Mouse (Mus musculus) stomach, embryonic 15.5 days (tissue): ENCODE data around the gene Odaph. TPM values are rescaled to one million over a fixed set of nuclear protein-coding genes. Genes with fewer than 3 reads are reported as not detected.
"Not testable (repeated sequence)": the region's sequence is repeated elsewhere in the genome, so short reads cannot be mapped to it uniquely, and the experiment has no call there.

ENCODE experiments used
- ATAC-seq: fragments of 200-750 bp; cut with Nextera tagmentation; 2 replicates; pipeline ENCODE4 v1.8.0; 2017; ENCODE audit warnings: low read depth, moderate number of reproducible peaks, moderate TSS enrichment; ENCODE audit not compliant: insufficient read depth, low FRiP score
- H3K27ac ChIP-seq: fragments of 300-500 bp; sonication (generic); 2 replicates; pipeline ENCODE4 v1.5.1; 2015; ENCODE audit warnings: mild to moderate bottlenecking, inconsistent platforms
- H3K27me3 ChIP-seq: fragments of 300-500 bp; sonication (generic); replicated peaks from 2 replicates; pipeline ENCODE4 v1.6.1; 2015; ENCODE audit warnings: inconsistent platforms
- H3K36me3 ChIP-seq: fragments of 300-500 bp; sonication (generic); 2 replicates; pipeline ENCODE4 v1.6.1; 2015; ENCODE audit warnings: inconsistent platforms
- H3K4me1 ChIP-seq: fragments of 300-500 bp; sonication (generic); 2 replicates; pipeline ENCODE4 v1.6.1; 2015; ENCODE audit warnings: inconsistent platforms
- H3K4me2 ChIP-seq: fragments of 300-500 bp; sonication (generic); 2 replicates; pipeline ENCODE4 v1.6.1; 2015; ENCODE audit warnings: mild to moderate bottlenecking, inconsistent platforms
- H3K4me3 ChIP-seq: fragments of 300-500 bp; sonication (generic); replicated peaks from 2 replicates; pipeline ENCODE4 v1.5.1; 2015; ENCODE audit warnings: inconsistent platforms
- H3K9ac ChIP-seq: fragments of 300-500 bp; sonication (generic); 2 replicates; pipeline ENCODE4 v1.6.1; 2015; ENCODE audit warnings: inconsistent platforms
- H3K9me3 ChIP-seq: fragments of 300-500 bp; sonication (generic); 2 replicates; pipeline ENCODE4 v1.6.1; 2016; ENCODE audit warnings: inconsistent platforms
- WGBS: fragments of 180-500 bp; shearing (Covaris S2); methylation state at CpG from one replicate; pipeline ENCODE4 v1.1.7; 2015; 5-methylcytosine and 5-hydroxymethylcytosine counted together
- polyA plus RNA-seq: library from polyadenylated mRNA; unstranded; fragments of >200 nt; fragmentation: Nextera tagmentation; extraction: Ambion mirVana; gene quantifications from 2 replicates; pipeline ENCODE4 v1.2.1, GENCODE M21; 2015

Gene Odaph
- polyA plus RNA-seq = 0.30 TPM in 1 of 2 replicates, not detected in the other

DNA sequence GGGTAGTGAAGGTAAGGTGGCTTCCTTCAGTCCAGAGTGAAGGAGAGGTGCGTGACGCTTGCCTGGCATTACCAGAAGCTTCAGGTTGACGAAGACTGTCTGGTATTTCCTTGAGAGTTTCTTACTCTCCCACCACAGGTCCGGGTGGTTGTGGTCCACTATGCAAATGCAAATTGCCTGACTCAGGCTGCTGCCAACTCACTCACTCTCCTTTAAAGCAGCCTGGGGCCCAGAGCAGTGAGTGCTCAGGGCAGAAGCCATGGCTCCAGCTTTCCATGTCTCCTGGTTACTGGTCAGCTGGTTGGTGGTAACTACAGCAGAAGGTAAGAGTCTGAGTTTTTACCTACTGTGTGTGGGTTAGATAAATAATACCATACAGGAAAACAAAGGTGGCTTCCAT lies at the start of gene Odaph:
TSS of gene Odaph (plus strand) at position 240 of the 400 bp plus-strand sequence.
- Histone ChIP-seq H3K9me3 (no peaks in the 10 kb centered on the region), H3K36me3 (no peaks in the 10 kb centered on the region), H3K27me3 (no peaks in the 10 kb centered on the region), H3K4me3 (no peak within 1 kb of the TSS), H3K4me2 (no peak within 1 kb of the TSS), H3K9ac (no peak within 1 kb of the TSS), H3K27ac (no peak within 1 kb of the TSS), H3K4me1 (no peaks in the 10 kb centered on the region)
- no peak for ATAC-seq
- WGBS = 68% methylated on average over 4 of the region's 4 CpGs

- not testable (repeated sequence) for H3K9me3 ChIP-seq, ATAC-seq, H3K9ac ChIP-seq
These were observed 41.7 kb upstream of the Odaph start for GRCm38 (mm10) chr5:91945609-91946008.

DNA sequence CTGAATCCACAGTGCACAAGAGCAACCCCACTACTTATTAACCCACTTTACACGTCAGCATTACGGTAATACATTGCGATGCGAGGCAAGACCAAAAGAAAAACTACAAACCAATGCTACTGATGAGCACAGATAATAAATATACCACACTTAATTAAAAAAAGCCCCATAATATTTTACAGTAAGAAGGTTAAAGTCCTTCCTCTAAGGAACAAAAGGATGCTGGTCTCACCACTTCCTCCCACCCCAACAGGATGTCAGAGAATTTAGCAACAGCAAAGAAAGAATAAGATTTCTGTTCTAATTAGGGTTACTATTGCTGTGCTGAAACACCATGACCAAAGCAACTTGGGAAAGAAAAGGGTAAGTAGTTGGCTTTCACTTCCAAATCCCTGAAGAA lies 40.3 kb upstream of the Odaph start:
- peaks cover 23% of the 10 kb centered on the region for H3K36me3 ChIP-seq
- 98% methylated on average over 4 of the region's 4 CpGs for WGBS
- no peak for ATAC-seq

More at GRCm38 (mm10) chr5:91945609-91946008, 41.7 kb upstream of the Odaph start:
- H3K4me1 ChIP-seq, H3K27ac ChIP-seq, H3K4me3 ChIP-seq, H3K4me2 ChIP-seq, H3K27me3 ChIP-seq: not testable (repeated sequence)
- peaks cover 19% of the 10 kb centered on the region for H3K36me3 ChIP-seq
- 79% methylated on average over 1 of the region's 1 CpGs for WGBS

GRCm38 (mm10) chr5:91949441-91949840 lies 37.8 kb upstream of the Odaph start:
- no peak overlapping the region for H3K4me3 ChIP-seq
- no peak overlapping the region for H3K27ac ChIP-seq
- no peak overlapping the region for H3K4me2 ChIP-seq
- H3K4me1 ChIP-seq = no peaks in the 10 kb centered on the region
- peaks cover 23% of the 10 kb centered on the region for H3K36me3 ChIP-seq
- no peaks in the 10 kb centered on the region for H3K27me3 ChIP-seq
- no peaks in the 10 kb centered on the region for H3K9me3 ChIP-seq
- ATAC-seq = no peak
- 92% methylated on average over 7 of the region's 7 CpGs for WGBS
- no peak overlapping the region for H3K9ac ChIP-seq

More for the DNA sequence above, 40.3 kb upstream of the Odaph start:
- H3K27me3 ChIP-seq = no peaks in the 10 kb centered on the region
- no peak overlapping the region for H3K4me2 ChIP-seq
- H3K9ac ChIP-seq = no peak overlapping the region
- H3K4me3 ChIP-seq = no peak overlapping the region
- H3K4me1 ChIP-seq = no peaks in the 10 kb centered on the region
- H3K27ac ChIP-seq = no peak overlapping the region
- H3K9me3 ChIP-seq = no peaks in the 10 kb centered on the region

DNA sequence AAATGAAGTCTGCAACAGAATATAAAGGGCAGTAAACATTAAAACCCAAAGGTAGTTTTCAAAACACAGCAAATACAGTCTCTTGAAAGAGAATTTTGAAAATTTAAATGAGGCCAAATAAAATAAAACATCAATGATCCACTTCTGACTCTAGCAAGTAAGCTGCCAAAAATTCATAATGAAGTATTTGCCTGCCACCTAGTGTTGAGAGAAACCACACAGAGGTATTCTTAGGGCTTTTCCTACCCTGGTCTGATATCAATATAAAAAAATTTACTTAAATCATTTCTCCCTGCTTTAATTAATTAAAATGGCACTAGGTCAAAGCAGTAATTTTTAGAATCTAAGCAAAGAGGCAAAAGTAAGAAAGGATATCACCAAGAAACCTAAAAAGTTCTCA lies 35.9 kb upstream of the Odaph start:
- no peak overlapping the region for H3K27ac ChIP-seq
- no peak overlapping the region for H3K4me2 ChIP-seq
- H3K4me1 ChIP-seq = no peaks in the 10 kb centered on the region
- peaks cover 28% of the 10 kb centered on the region for H3K36me3 ChIP-seq
- no peaks in the 10 kb centered on the region for H3K9me3 ChIP-seq
- H3K4me3 ChIP-seq = no peak overlapping the region
- no peak for ATAC-seq
- no peaks in the 10 kb centered on the region for H3K27me3 ChIP-seq
- H3K9ac ChIP-seq = no peak overlapping the region

- H3K4me1 ChIP-seq = peaks cover 13% of the 10 kb centered on the region; the same call in 1 of the 2 replicates
- ATAC-seq = no peak
- no peaks in the 10 kb centered on the region for H3K9me3 ChIP-seq
- H3K4me3 ChIP-seq = no peak overlapping the region
- H3K27me3 ChIP-seq = no peaks in the 10 kb centered on the region
- H3K27ac ChIP-seq = no peak overlapping the region
- no peak overlapping the region for H3K4me2 ChIP-seq
- WGBS = 82% methylated on average over 3 of the region's 3 CpGs
- peaks cover 10% of the 10 kb centered on the region for H3K36me3 ChIP-seq
- no peak overlapping the region for H3K9ac ChIP-seq
These were observed 30.1 kb upstream of the Odaph start for GRCm38 (mm10) chr5:91956991-91957760.

DNA sequence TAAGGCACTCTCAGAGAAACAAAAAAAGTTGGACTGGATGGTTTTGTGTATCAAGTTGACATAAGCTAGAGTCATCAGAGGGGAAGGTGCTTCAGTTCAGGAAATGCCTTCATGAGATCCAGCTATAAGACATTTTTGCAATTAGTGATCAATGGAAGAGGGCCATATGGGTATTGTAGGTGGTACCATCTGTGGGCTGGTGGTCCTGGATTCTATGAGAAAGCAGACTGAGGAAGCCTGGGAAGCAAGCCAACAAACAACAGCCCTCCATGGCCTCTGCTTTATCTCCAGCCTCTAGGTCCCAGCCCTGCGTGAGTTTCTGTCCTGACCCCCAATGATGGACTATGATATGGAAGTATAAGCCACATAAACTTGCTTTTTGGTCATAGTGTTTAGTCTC lies 28.2 kb upstream of the Odaph start:
- H3K4me1 ChIP-seq = peaks cover 17% of the 10 kb centered on the region; the same call in 1 of the 2 replicates
- no peaks in the 10 kb centered on the region for H3K9me3 ChIP-seq
- H3K27me3 ChIP-seq = no peaks in the 10 kb centered on the region
- H3K27ac ChIP-seq = no peak overlapping the region
- no peak overlapping the region for H3K4me2 ChIP-seq
- ATAC-seq = no peak
- no peak overlapping the region for H3K4me3 ChIP-seq
- H3K36me3 ChIP-seq = peaks cover 10% of the 10 kb centered on the region
- 83% methylated on average over 1 of the region's 1 CpGs for WGBS
- no peak overlapping the region for H3K9ac ChIP-seq

DNA sequence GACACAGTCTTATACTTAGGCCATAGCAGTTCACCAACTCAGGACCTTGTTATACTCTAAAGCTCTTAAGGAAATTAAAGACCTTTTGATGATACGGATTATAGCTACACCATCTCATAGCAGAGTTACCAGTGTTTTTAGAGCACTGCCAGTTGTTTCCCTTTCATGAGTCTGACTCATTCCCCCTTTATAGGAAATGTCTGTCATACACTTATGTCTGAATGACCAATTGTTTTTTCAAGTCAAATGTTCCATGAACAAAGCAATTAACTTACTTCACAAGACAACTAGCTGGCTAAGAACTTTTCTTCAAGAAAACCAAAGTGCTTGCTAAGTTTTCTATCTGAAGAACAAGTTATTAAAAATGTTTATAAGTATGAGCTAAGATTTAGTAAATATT lies 27.3 kb upstream of the Odaph start:
- Histone ChIP-seq H3K4me2 (peak overlapping the region; percentile 16; the same call in 1 of the 2 replicates), H3K27me3 (no peaks in the 10 kb centered on the region), H3K27ac (no peak overlapping the region), H3K4me3 (no peak overlapping the region), H3K9me3 (no peaks in the 10 kb centered on the region), H3K4me1 (peaks cover 17% of the 10 kb centered on the region; the same call in 1 of the 2 replicates), H3K36me3 (peaks cover 7% of the 10 kb centered on the region), H3K9ac (no peak overlapping the region)
- no peak for ATAC-seq
- 76% methylated on average over 1 of the region's 1 CpGs for WGBS

- H3K36me3 ChIP-seq = peaks cover 6% of the 10 kb centered on the region
- 38% methylated on average over 3 of the region's 3 CpGs for WGBS
- peak overlapping the region; percentile 100 for H3K27ac ChIP-seq
- H3K27me3 ChIP-seq = no peaks in the 10 kb centered on the region
- H3K4me2 ChIP-seq = peak overlapping the region; percentile 60
- H3K9ac ChIP-seq = no peak overlapping the region
- peaks cover 17% of the 10 kb centered on the region; the same call in 1 of the 2 replicates for H3K4me1 ChIP-seq
- peak overlapping the region; percentile 10; the same call in 1 of the 2 replicates for H3K4me3 ChIP-seq
- no peak for ATAC-seq
- H3K9me3 ChIP-seq = no peaks in the 10 kb centered on the region
These were observed 26.5 kb upstream of the Odaph start for GRCm38 (mm10) chr5:91960606-91961254.

DNA sequence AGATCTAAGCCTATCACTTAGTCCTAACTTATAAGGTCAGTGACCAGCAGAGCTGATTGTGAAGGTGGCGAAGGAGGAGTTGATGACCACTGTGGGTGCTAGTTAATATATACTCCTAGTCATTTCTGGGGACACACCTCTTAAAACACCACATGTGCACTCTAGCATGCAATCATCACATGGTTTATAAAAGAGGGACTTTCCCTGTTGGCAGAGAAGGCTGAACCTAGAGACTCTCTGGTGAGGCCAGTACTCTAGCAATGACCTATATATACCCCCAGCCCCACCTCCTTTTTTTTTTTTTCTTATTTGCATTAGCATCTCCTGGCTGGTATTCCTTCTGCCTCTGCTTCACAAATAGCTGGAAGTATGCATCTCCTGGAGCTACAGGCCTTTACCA lies 25.9 kb upstream of the Odaph start:
- H3K27ac ChIP-seq = peak overlapping the region; percentile 100
- WGBS = 85% methylated on average over 1 of the region's 1 CpGs
- H3K36me3 ChIP-seq = peaks cover 6% of the 10 kb centered on the region
- H3K4me3 ChIP-seq = peak overlapping the region; percentile 86
- H3K4me1 ChIP-seq = peaks cover 17% of the 10 kb centered on the region; the same call in 1 of the 2 replicates
- ATAC-seq = no peak; the same call in 1 of the 2 replicates
- no peaks in the 10 kb centered on the region for H3K9me3 ChIP-seq
- H3K4me2 ChIP-seq = peak overlapping the region; percentile 60
- H3K9ac ChIP-seq = no peak overlapping the region
- H3K27me3 ChIP-seq = no peaks in the 10 kb centered on the region

GRCm38 (mm10) chr5:91962259-91962638 lies 25.0 kb upstream of the Odaph start:
- H3K9ac ChIP-seq = peak overlapping the region; percentile 68
- peaks cover 17% of the 10 kb centered on the region; the same call in 1 of the 2 replicates for H3K4me1 ChIP-seq
- ATAC-seq = no peak
- WGBS = 0% methylated on average over 14 of the region's 14 CpGs
- H3K27me3 ChIP-seq = no peaks in the 10 kb centered on the region
- H3K4me2 ChIP-seq = peak overlapping the region; percentile 60
- no peaks in the 10 kb centered on the region for H3K9me3 ChIP-seq
- peaks cover 2% of the 10 kb centered on the region; the same call in 1 of the 2 replicates for H3K36me3 ChIP-seq
- peak overlapping the region; percentile 86 for H3K4me3 ChIP-seq
- peak overlapping the region; percentile 100 for H3K27ac ChIP-seq
